Mouse (Mus musculus) G1E-ER4 (cell line): ENCODE results near the gene Gpr82. TPM values are rescaled to one million over a fixed set of nuclear protein-coding genes. Genes with fewer than 3 reads are reported as not detected.

Experiments used
- GATA1 ChIP-seq: IDR thresholded peaks from one replicate; pipeline ENCODE4 v1.8.0; 2012; ENCODE audit warnings: low read length, inconsistent platforms
- polyA plus RNA-seq: library from polyadenylated mRNA; stranded (reverse); fragments of >175 nt; gene quantifications from 2 replicates; pipeline ENCODE4 v1.2.3, GENCODE M21; 2012

The Gpr82 gene
- polyA plus RNA-seq, 1 experiment: not detected

- TF ChIP-seq GATA1: no peak
Measured at GRCm38 (mm10) chrX:13668867-13669266, 7.7 kb downstream of the Gpr82 start.

GRCm38 (mm10) chrX:13670342-13670741 lies 9.2 kb downstream of the Gpr82 start:
- TF ChIP-seq GATA1: no peak

- no peak for TF ChIP-seq GATA1
Measured at GRCm38 (mm10) chrX:13673001-13673400, 11.8 kb downstream of the Gpr82 start.

GRCm38 (mm10) chrX:13681748-13682147 lies 20.6 kb downstream of the Gpr82 start:
- no peak for TF ChIP-seq GATA1

GRCm38 (mm10) chrX:13686589-13686988 lies 25.4 kb downstream of the Gpr82 start:
- no peak for TF ChIP-seq GATA1

- TF ChIP-seq GATA1: no peak
Measured at GRCm38 (mm10) chrX:13688356-13688755, 27.2 kb downstream of the Gpr82 start.

GRCm38 (mm10) chrX:13691865-13692264 lies 30.7 kb downstream of the Gpr82 start:
- TF ChIP-seq GATA1: no peak

GRCm38 (mm10) chrX:13700681-13701080 lies 39.5 kb downstream of the Gpr82 start:
- no peak for TF ChIP-seq GATA1

GRCm38 (mm10) chrX:13705051-13705450 lies 43.9 kb downstream of the Gpr82 start:
- no peak for TF ChIP-seq GATA1

GRCm38 (mm10) chrX:13710174-13710573 lies 49.0 kb downstream of the Gpr82 start:
- TF ChIP-seq GATA1: no peak

Other genes starting within 250 kb of the Gpr82 start
- 0.02 and 0.04 TPM in 2 replicates for gene Nyx, start 195.3 kb upstream of the Gpr82 start, polyA plus RNA-seq
- gene Gpr34, start 29.3 kb upstream of the Gpr82 start, polyA plus RNA-seq: not detected in 2 replicates
- not detected in 2 replicates for gene Cask, start 190.0 kb downstream of the Gpr82 start, polyA plus RNA-seq